Mouse (Mus musculus): ENCODE data around the gene Rnf213. TPM values are rescaled to one million over a fixed set of nuclear protein-coding genes. Genes with fewer than 3 reads are reported as not detected.

Rnf213 gene
- total and polyA plus RNA-seq, 2 experiments from 2014 or later = 4.5 to 36.7 TPM

DNA sequence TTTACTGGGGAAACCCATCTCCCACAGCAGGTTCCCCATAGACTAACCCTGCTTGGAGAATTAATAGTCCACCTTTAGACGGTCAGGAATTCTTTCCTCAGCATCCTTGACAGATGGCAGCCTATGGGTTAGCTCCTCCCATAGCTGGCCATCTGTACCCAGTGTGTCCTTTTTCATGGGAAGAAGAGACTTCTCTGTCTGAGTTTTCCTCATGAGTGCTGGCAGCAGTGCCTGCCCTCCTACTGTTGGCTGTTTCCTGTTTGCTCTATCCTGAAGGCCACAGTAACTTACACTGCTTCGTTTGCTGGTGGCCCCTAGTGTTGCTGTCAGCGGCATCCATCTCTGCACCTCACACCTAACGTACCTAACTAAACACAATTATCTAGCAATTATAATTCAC lies 104.6 kb downstream of the Rnf213 start:
- ATAC-seq (ENCODE audit: insufficient read depth, low read depth) = no peak
- 71% methylated on average over 4 of the region's 4 CpGs for WGBS
- H3K36me3 ChIP-seq (replicated peaks; ENCODE audit: control insufficient read depth, insufficient read depth, low read length) = peaks cover 36% of the 10 kb centered on the region

DNA sequence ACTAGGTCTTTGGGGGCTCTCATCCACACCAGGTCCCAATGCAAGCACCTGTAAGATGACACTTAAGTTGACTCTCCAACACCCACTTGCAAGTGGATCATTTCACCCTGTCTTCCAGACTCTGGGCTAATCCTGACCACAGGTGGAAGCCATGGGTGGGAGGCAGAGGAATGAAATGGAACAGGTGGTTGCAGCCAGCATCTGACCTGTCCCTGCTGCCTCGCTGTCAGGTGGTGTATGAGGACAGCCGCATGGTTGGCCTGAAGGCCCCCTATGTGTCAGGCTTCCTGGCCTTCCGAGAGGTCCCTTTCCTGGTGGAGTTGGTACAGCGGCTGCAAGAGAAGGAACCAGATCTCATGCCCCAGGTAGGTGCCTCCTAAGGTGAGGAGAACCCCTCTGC lies 106.4 kb downstream of the Rnf213 start:
- no peak for ATAC-seq (ENCODE audit: insufficient read depth, low read depth)
- 86% methylated on average over 4 of the region's 4 CpGs for WGBS

More for the DNA sequence above, 104.6 kb downstream of the Rnf213 start:
- no peak for DNase-seq (ENCODE audit: low spot score)
- Histone ChIP-seq H3K4me3 (ENCODE audit: low read depth, low read length) (no peak overlapping the region), H3K27ac (ENCODE audit: low read depth) (no peak overlapping the region), H3K4me2 (ENCODE audit: low read depth, low read length) (no peak overlapping the region), H3K4me1 (ENCODE audit: control insufficient read depth, insufficient read depth) (peaks cover under 1% of the 10 kb centered on the region; the same call in 1 of the 2 replicates), H3K9ac (replicated peaks; ENCODE audit: low read depth, low read length) (no peak overlapping the region), H3K9me3 (replicated peaks; ENCODE audit: control insufficient read depth, low read length) (no peaks in the 10 kb centered on the region), H3K27me3 (ENCODE audit: control insufficient read depth, insufficient read depth, low read length) (no peaks in the 10 kb centered on the region)
- TF ChIP-seq CTCF (IDR thresholded peaks at IDR 0.05; ENCODE audit: low read depth) = no peak
- no peak for TF ChIP-seq EP300 (IDR thresholded peaks at IDR 0.05; ENCODE audit: low read depth)

DNA sequence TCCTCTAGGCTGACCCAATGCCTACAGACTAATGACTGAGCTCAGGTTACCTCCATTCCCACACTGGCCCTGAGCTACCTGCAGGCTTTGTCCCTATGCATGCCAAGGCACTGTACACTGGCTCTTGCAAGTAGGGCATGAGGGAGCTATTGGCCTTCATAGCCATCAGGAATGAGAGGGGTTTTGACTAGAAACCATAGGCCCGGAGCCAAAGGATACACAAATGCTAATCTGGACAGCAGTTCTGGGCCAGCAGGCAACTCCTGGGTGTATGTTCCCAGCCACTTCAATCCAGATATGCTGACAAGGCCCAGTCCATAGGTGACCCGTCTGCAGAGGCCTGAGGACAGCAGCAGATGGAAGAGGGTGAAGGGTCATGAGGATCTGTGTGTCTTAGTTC lies 107.1 kb downstream of the Rnf213 start:
- 81% methylated on average over 2 of the region's 2 CpGs for WGBS
- TF ChIP-seq CTCF (IDR thresholded peaks at IDR 0.05; ENCODE audit: low read depth) (no peak), EP300 (IDR thresholded peaks at IDR 0.05; ENCODE audit: low read depth) (no peak)
- Histone ChIP-seq H3K27ac (ENCODE audit: low read depth) (no peak overlapping the region), H3K4me3 (ENCODE audit: low read depth, low read length) (no peak overlapping the region), H3K9ac (replicated peaks; ENCODE audit: low read depth, low read length) (no peak overlapping the region), H3K4me2 (ENCODE audit: low read depth, low read length) (no peak overlapping the region), H3K27me3 (ENCODE audit: control insufficient read depth, insufficient read depth, low read length) (no peaks in the 10 kb centered on the region), H3K9me3 (replicated peaks; ENCODE audit: control insufficient read depth, low read length) (no peaks in the 10 kb centered on the region), H3K4me1 (ENCODE audit: control insufficient read depth, insufficient read depth) (no peaks in the 10 kb centered on the region), H3K36me3 (replicated peaks; ENCODE audit: control insufficient read depth, insufficient read depth, low read length) (peaks cover 47% of the 10 kb centered on the region)
- no peak for ATAC-seq (ENCODE audit: insufficient read depth, low read depth)
- DNase-seq (ENCODE audit: low spot score) = no peak

More for the DNA sequence above, 106.4 kb downstream of the Rnf213 start:
- H3K36me3 ChIP-seq (replicated peaks; ENCODE audit: control insufficient read depth, insufficient read depth, low read length) = peaks cover 40% of the 10 kb centered on the region
- no peak overlapping the region for H3K27ac ChIP-seq (ENCODE audit: low read depth)
- H3K4me2 ChIP-seq (ENCODE audit: low read depth, low read length) = no peak overlapping the region
- no peaks in the 10 kb centered on the region for H3K27me3 ChIP-seq (ENCODE audit: control insufficient read depth, insufficient read depth, low read length)
- H3K9ac ChIP-seq (replicated peaks; ENCODE audit: low read depth, low read length) = no peak overlapping the region
- no peak overlapping the region for H3K4me3 ChIP-seq (ENCODE audit: low read depth, low read length)
- no peak for DNase-seq (ENCODE audit: low spot score)
- no peak for TF ChIP-seq CTCF (IDR thresholded peaks at IDR 0.05; ENCODE audit: low read depth)
- TF ChIP-seq EP300 (IDR thresholded peaks at IDR 0.05; ENCODE audit: low read depth) = no peak
- H3K4me1 ChIP-seq (ENCODE audit: control insufficient read depth, insufficient read depth) = no peaks in the 10 kb centered on the region
- H3K9me3 ChIP-seq (replicated peaks; ENCODE audit: control insufficient read depth, low read length) = no peaks in the 10 kb centered on the region

DNA sequence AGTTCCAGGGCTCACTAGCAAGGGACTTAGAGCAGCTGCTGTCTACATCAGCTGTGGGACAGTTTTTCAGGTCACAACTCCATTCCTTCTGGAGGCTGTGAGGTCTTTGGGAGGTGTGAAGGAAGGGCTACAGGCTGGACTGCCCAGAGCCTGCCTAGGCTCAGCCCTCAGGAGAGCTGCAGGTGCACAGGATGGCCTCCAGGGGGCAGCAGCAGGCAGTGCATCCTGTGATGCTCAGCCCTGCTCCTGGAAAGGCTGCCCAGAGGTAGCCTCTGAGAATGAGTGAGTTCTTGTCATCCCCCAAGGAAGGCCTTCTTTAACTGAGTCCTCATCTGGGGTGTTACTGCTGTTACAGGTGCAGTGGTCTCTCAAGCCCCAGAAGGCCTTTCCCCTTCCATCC lies 110.8 kb downstream of the Rnf213 start:
- Histone ChIP-seq H3K27ac (ENCODE audit: low read depth) (no peak overlapping the region), H3K9me3 (replicated peaks; ENCODE audit: control insufficient read depth, low read length) (no peaks in the 10 kb centered on the region), H3K4me1 (ENCODE audit: control insufficient read depth, insufficient read depth) (no peaks in the 10 kb centered on the region), H3K4me3 (ENCODE audit: low read depth, low read length) (no peak overlapping the region), H3K36me3 (replicated peaks; ENCODE audit: control insufficient read depth, insufficient read depth, low read length) (peaks cover 66% of the 10 kb centered on the region), H3K9ac (replicated peaks; ENCODE audit: low read depth, low read length) (no peak overlapping the region), H3K4me2 (ENCODE audit: low read depth, low read length) (no peak overlapping the region), H3K27me3 (ENCODE audit: control insufficient read depth, insufficient read depth, low read length) (no peaks in the 10 kb centered on the region)
- DNase-seq (ENCODE audit: low spot score) (peak; percentile 51), ATAC-seq (ENCODE audit: insufficient read depth, low read depth) (peak; percentile 58)
- TF ChIP-seq CTCF (IDR thresholded peaks at IDR 0.05; ENCODE audit: low read depth) (peak; percentile 95), EP300 (IDR thresholded peaks at IDR 0.05; ENCODE audit: low read depth) (no peak)

DNA sequence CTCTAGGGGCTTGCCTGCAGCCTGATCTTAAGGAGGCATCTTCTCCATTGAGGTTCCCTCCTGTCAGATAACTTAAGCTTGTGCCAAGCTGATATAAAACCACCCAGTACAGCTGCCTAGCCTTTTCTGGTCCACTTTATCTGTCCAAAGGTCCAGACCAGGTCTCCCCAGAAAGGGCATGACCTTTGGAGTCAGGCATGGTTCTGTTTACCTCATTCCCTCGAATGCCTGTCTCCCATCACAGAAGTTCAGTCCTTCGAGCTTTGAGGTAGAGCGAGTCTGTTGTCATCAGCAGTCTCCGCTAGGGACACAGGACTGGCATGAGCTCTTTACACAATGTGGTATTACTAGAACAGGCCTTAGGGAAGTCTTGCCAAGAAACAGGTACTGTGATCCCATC lies 113.5 kb downstream of the Rnf213 start:
- no peak overlapping the region for H3K4me3 ChIP-seq (ENCODE audit: low read depth, low read length)
- no peaks in the 10 kb centered on the region for H3K4me1 ChIP-seq (ENCODE audit: control insufficient read depth, insufficient read depth)
- no peak for DNase-seq (ENCODE audit: low spot score)
- peaks cover 49% of the 10 kb centered on the region for H3K36me3 ChIP-seq (replicated peaks; ENCODE audit: control insufficient read depth, insufficient read depth, low read length)
- TF ChIP-seq CTCF (IDR thresholded peaks at IDR 0.05; ENCODE audit: low read depth) (no peak), EP300 (IDR thresholded peaks at IDR 0.05; ENCODE audit: low read depth) (no peak)
- H3K4me2 ChIP-seq (ENCODE audit: low read depth, low read length) = no peak overlapping the region
- no peak for ATAC-seq (ENCODE audit: insufficient read depth, low read depth)
- WGBS = 75% methylated on average over 4 of the region's 4 CpGs
- no peak overlapping the region for H3K9ac ChIP-seq (replicated peaks; ENCODE audit: low read depth, low read length)
- H3K27me3 ChIP-seq (ENCODE audit: control insufficient read depth, insufficient read depth, low read length) = 0 out of 2 replicates have a peak, but pooled peaks cover 3% of the 10 kb centered on the region
- no peak overlapping the region for H3K27ac ChIP-seq (ENCODE audit: low read depth)
- H3K9me3 ChIP-seq (replicated peaks; ENCODE audit: control insufficient read depth, low read length) = no peaks in the 10 kb centered on the region

- no peak for DNase-seq (ENCODE audit: low spot score)
- 81% methylated on average over 8 of the region's 8 CpGs for whole genome bisulfite sequencing
- H3K4me2 ChIP-seq (ENCODE audit: low read depth, low read length) = no peak overlapping the region
Measured at GRCm38 (mm10) chr11:119507772-119508171, 114.9 kb downstream of the Rnf213 start.

More at GRCm38 (mm10) chr11:119507772-119508171, 114.9 kb downstream of the Rnf213 start:
- H3K27me3 ChIP-seq (ENCODE audit: control insufficient read depth, insufficient read depth, low read length) = 0 out of 2 replicates have a peak, but pooled peaks cover 3% of the 10 kb centered on the region
- H3K4me1 ChIP-seq (ENCODE audit: control insufficient read depth, insufficient read depth) = no peaks in the 10 kb centered on the region
- no peak for TF ChIP-seq EP300 (IDR thresholded peaks at IDR 0.05; ENCODE audit: low read depth)
- no peak for TF ChIP-seq CTCF (IDR thresholded peaks at IDR 0.05; ENCODE audit: low read depth)
- no peak overlapping the region for H3K27ac ChIP-seq (ENCODE audit: low read depth)
- H3K9me3 ChIP-seq (replicated peaks; ENCODE audit: control insufficient read depth, low read length) = no peaks in the 10 kb centered on the region
- no peak overlapping the region for H3K9ac ChIP-seq (replicated peaks; ENCODE audit: low read depth, low read length)
- peaks cover 41% of the 10 kb centered on the region for H3K36me3 ChIP-seq (replicated peaks; ENCODE audit: control insufficient read depth, insufficient read depth, low read length)
- ATAC-seq (ENCODE audit: insufficient read depth, low read depth) = no peak
- H3K4me3 ChIP-seq (ENCODE audit: low read depth, low read length) = no peak overlapping the region
